Mouse (Mus musculus): Measurements from ENCODE around the gene Med28. TPM values are rescaled to one million over a fixed set of nuclear protein-coding genes. Genes with fewer than 3 reads are reported as not detected.

The Med28 gene
- total RNA-seq, 4 experiments from 2014 or later = 88.0 to 105 (median 102) TPM

Other genes with a start within 250 kb of the Med28 start
- 100 to 1,000 TPM; 206 to 221 (median 212) TPM for gene Qdpr, start 70.0 kb upstream of the Med28 start, total RNA-seq (2022)
- gene Clrn2, start 66.5 kb upstream of the Med28 start, total RNA-seq (2022) = under 1 TPM in 2 of 4 experiments, not detected in 2; 0.69 to 0.80 TPM
- 10 to 100 TPM; 62.0 to 95.0 (median 71.4) TPM for gene Lap3, start 26.9 kb upstream of the Med28 start, total RNA-seq (2022)
- gene Fam184b, start 119.4 kb downstream of the Med28 start, total RNA-seq (2022) = 1 to 10 TPM; 5.4 to 9.0 (median 6.5) TPM
- gene Ncapg, start 149.7 kb downstream of the Med28 start, total RNA-seq (2022) = 1 to 10 TPM in 1 of 4 experiments, under 1 TPM in 3; 0.29 to 1.2 (median 0.39) TPM